Mouse (Mus musculus): ENCODE measurements around the gene Chia1. TPM values are rescaled to one million over a fixed set of nuclear protein-coding genes. Genes with fewer than 3 reads are reported as not detected.

Gene Chia1
- polyA plus RNA-seq (2014; fragmentation: Illumina TruSeq; extraction: RNeasy Lipid Tissue Mini Kit (QIAGEN cat#74804)), result 0.43 TPM

GRCm38 (mm10) chr3:106112929-106113328 is at the start of gene Chia1:
TSS of gene Chia1 (plus strand) at chr3:106113229.

GRCm38 (mm10) chr3:106167464-106167863 is 54.4 kb downstream of the Chia1 start, which contains the start of gene Chil3:
TSS of gene Chil3 (minus strand) at chr3:106167564.

Other genes with a start within 250 kb of the Chia1 start
- not detected for gene Adora3, start 242.4 kb upstream of the Chia1 start, polyA plus RNA-seq (2014; fragmentation: Illumina TruSeq; extraction: RNeasy Lipid Tissue Mini Kit (QIAGEN cat#74804))
- not detected for gene Tmigd3, start 242.3 kb upstream of the Chia1 start, polyA plus RNA-seq (2014; fragmentation: Illumina TruSeq; extraction: RNeasy Lipid Tissue Mini Kit (QIAGEN cat#74804))
- 1.3 TPM for gene I830077J02Rik, start 180.6 kb upstream of the Chia1 start, polyA plus RNA-seq (2014; fragmentation: Illumina TruSeq; extraction: RNeasy Lipid Tissue Mini Kit (QIAGEN cat#74804))
- gene Wdr77, start 153.9 kb upstream of the Chia1 start, polyA plus RNA-seq (2014; fragmentation: Illumina TruSeq; extraction: RNeasy Lipid Tissue Mini Kit (QIAGEN cat#74804)), result 98.2 TPM
- 724 TPM for gene Atp5f1, start 153.1 kb upstream of the Chia1 start, polyA plus RNA-seq (2014; fragmentation: Illumina TruSeq; extraction: RNeasy Lipid Tissue Mini Kit (QIAGEN cat#74804))
- 1,411 TPM for gene Ovgp1, start 139.5 kb upstream of the Chia1 start, polyA plus RNA-seq (2014; fragmentation: Illumina TruSeq; extraction: RNeasy Lipid Tissue Mini Kit (QIAGEN cat#74804))
- gene Pifo, start 98.6 kb upstream of the Chia1 start, polyA plus RNA-seq (2014; fragmentation: Illumina TruSeq; extraction: RNeasy Lipid Tissue Mini Kit (QIAGEN cat#74804)), result 16.6 TPM
- not detected for gene Chil5, start 80.4 kb upstream of the Chia1 start, polyA plus RNA-seq (2014; fragmentation: Illumina TruSeq; extraction: RNeasy Lipid Tissue Mini Kit (QIAGEN cat#74804))
- gene Chil3, start 54.3 kb downstream of the Chia1 start, polyA plus RNA-seq (2014; fragmentation: Illumina TruSeq; extraction: RNeasy Lipid Tissue Mini Kit (QIAGEN cat#74804)), result 3.5 TPM
- not detected for gene Chil4, start 106.3 kb downstream of the Chia1 start, polyA plus RNA-seq (2014; fragmentation: Illumina TruSeq; extraction: RNeasy Lipid Tissue Mini Kit (QIAGEN cat#74804))

Measured in ovary, adult 10 weeks (tissue).